8 mouse cellular contexts compared by ENCODE assay signal in the genomic region with DNA sequence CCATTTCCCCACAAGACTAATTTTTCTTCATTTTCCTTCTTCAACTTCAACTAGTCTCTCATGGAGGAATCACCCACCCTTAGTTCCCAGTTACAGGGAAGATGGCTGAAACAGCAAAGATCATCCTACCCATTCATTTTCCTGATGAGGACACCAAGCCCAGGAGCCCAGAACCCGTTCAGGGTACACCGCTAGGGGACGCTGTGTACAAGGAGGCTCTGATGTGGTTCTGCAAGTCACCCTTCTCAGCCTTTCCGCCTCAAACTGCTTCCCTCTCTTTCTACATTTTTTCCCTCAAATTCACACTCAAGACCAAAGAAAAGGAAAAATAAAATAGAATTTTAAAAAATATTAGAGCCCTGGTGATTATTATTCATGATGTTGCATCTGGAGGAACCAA. TPM values are rescaled to one million over a fixed set of nuclear protein-coding genes. Genes with fewer than 3 reads are reported as not detected.
DNase-seq lines count a peak whose midpoint lies in the region; ATAC-seq and TF ChIP-seq lines count a peak whose summit lies in the region.

No protein-coding gene starts in this region.

- H3K27me3 ChIP-seq in hindbrain, postnatal 0 days (ENCODE audit: insufficient read depth, low read length), result no peaks in the 10 kb centered on the region
- no peaks in the 10 kb centered on the region for H3K27me3 ChIP-seq in small intestine, adult 2 months (ENCODE audit: control insufficient read depth, insufficient read depth, low read length)

- TF ChIP-seq CTCF in hindbrain, postnatal 0 days (IDR thresholded peaks at IDR 0.05; ENCODE audit: low read depth), result peak; percentile 77
- TF ChIP-seq CTCF in small intestine, adult 2 months (IDR thresholded peaks at IDR 0.05; ENCODE audit: extremely low read depth, insufficient read length, insufficient replicate concordance, low read depth, low read length), result peak; percentile 99

- no peak overlapping the region for H3K9ac ChIP-seq in hindbrain, postnatal 0 days (replicated peaks; ENCODE audit: low read length)

- no peak for TF ChIP-seq POLR2A in small intestine, adult 2 months (IDR thresholded peaks at IDR 0.05; ENCODE audit: low read depth, low read length)

- no peaks in the 10 kb centered on the region for H3K9me3 ChIP-seq in hindbrain, postnatal 0 days (ENCODE audit: low read length)

- no peaks in the 10 kb centered on the region for H3K36me3 ChIP-seq in hindbrain, postnatal 0 days (ENCODE audit: insufficient read depth, low read length)
- H3K36me3 ChIP-seq in small intestine, adult 2 months (ENCODE audit: control insufficient read depth, insufficient read depth, low read length), result peaks cover 4% of the 10 kb centered on the region; the same call in 1 of the 2 replicates

- no peak overlapping the region for H3K27ac ChIP-seq in hindbrain, postnatal 0 days
- peak overlapping the region; percentile 99; the same call in 1 of the 2 replicates for H3K27ac ChIP-seq in small intestine, adult 2 months (ENCODE audit: insufficient read depth, low read depth, low read length)

- DNase-seq in WW6 (ENCODE audit: low read depth, low spot score), result peak; percentile 53
- DNase-seq in cerebellum, postnatal 25 days, result peak; percentile 43 to 74
- DNase-seq in gastrocnemius, postnatal 10 days, result peak; percentile 90
- DNase-seq in hindbrain, postnatal 0 days (ENCODE audit: low spot score), result peak; percentile 71
- DNase-seq in left cerebral cortex, postnatal 25 days (ENCODE audit: low spot score in 2 of 2), result peak; percentile 44 to 51
- DNase-seq in mesoderm, embryonic 11.5 days (ENCODE audit: low read depth, low spot score), result peak; percentile 92

- H3K4me2 ChIP-seq in hindbrain, postnatal 0 days (ENCODE audit: low read depth, low read length), result peak overlapping the region; percentile 99; the same call in 1 of the 2 replicates

- no peak for ATAC-seq in hindbrain, postnatal 0 days
- no peak for ATAC-seq in activated CD4-positive, CD25-positive, alpha-beta regulatory T cell, adult 4 months

- 6% methylated on average over 4 of the region's 4 CpGs for WGBS in hindbrain, postnatal 0 days
- WGBS in small intestine, adult 2 months, result 2% methylated on average over 4 of the region's 4 CpGs

- peak overlapping the region; percentile 72 for H3K4me3 ChIP-seq in hindbrain, postnatal 0 days (ENCODE audit: low read length)
- H3K4me3 ChIP-seq in small intestine, adult 2 months (ENCODE audit: low read depth, low read length), result no peak overlapping the region

- H3K4me1 ChIP-seq in hindbrain, postnatal 0 days (ENCODE audit: insufficient read depth, low read length), result no peaks in the 10 kb centered on the region
- H3K4me1 ChIP-seq in small intestine, adult 2 months (ENCODE audit: control insufficient read depth, insufficient read depth, insufficient read length, low read length), result peaks cover 6% of the 10 kb centered on the region; the same call in 1 of the 2 replicates

- intact Hi-C loops in left cerebral cortex, postnatal 25 days (cut with DNase I), result loop anchor here (5.0 to 10.0 kb wide), 4 partner anchors 75 to 287 kb away; no protein-coding TSS in a partner anchor

RNA-seq across cellular contexts. Expression of a gene that starts 1.9 kb away (rescaled TPM):
- total RNA-seq in gastrocnemius, postnatal 10 days (2021), result 10 to 100 TPM; 32.5 to 46.0 TPM
- 14.3 and 20.6 TPM in 2 replicates for total RNA-seq in hindbrain, postnatal 0 days (2014; rRNA removed)
- polyA plus RNA-seq in hindbrain, postnatal 0 days (2015; fragmentation: Nextera tagmentation; extraction: Ambion mirVana), result 24.3 and 28.1 TPM in 2 replicates
- 10 to 100 TPM; 19.2 to 21.0 TPM for total RNA-seq in left cerebral cortex, postnatal 25 days (2021)
- polyA plus RNA-seq in small intestine, adult 2 months (2012; rRNA removed), result 32.1 and 47.0 TPM in 2 replicates
- not detected for polyA plus RNA-seq in activated CD4-positive, CD25-positive, alpha-beta regulatory T cell, adult 4 months (2017; shearing (Covaris generic))
